Mouse (Mus musculus) C2C12 (cell line): Measurements from ENCODE around the gene 4933428G20Rik. TPM values are rescaled to one million over a fixed set of nuclear protein-coding genes. Genes with fewer than 3 reads are reported as not detected.

Experiments used
- H3K27me3 ChIP-seq: one replicate; pipeline ENCODE4 v1.6.1; 2011; ENCODE audit not compliant: control insufficient read depth, insufficient read depth, insufficient read length
- H3K36me3 ChIP-seq: one replicate; pipeline ENCODE4 v1.6.1; 2011; ENCODE audit not compliant: control insufficient read depth, insufficient read depth
- H3K4me3 ChIP-seq: one replicate; pipeline ENCODE4 v1.5.1; 2011; ENCODE audit warnings: mild to moderate bottlenecking, control low read depth; ENCODE audit not compliant: poor library complexity, insufficient read depth, severe bottlenecking
- H3K79me2 ChIP-seq: one replicate; pipeline ENCODE4 v1.6.1; 2011; ENCODE audit not compliant: control insufficient read depth, insufficient read depth
- H3K79me3 ChIP-seq: one replicate; pipeline ENCODE4 v1.6.1; 2011; ENCODE audit warnings: low read depth, control low read depth
- H3ac ChIP-seq: one replicate; pipeline ENCODE3; 2011; ENCODE audit warnings: low read depth; ENCODE audit not compliant: control insufficient read depth, insufficient read length
- CEBPB ChIP-seq: IDR thresholded peaks from one replicate; pipeline ENCODE4 v1.6.1; 2011; ENCODE audit warnings: low read depth, mild to moderate bottlenecking, control low read depth, moderate library complexity
- CTCF ChIP-seq: IDR thresholded peaks from one replicate; pipeline ENCODE4 v1.5.1; 2011; ENCODE audit not compliant: control insufficient read depth, insufficient read depth, insufficient read length
- FOSL1 ChIP-seq: IDR thresholded peaks from one replicate; pipeline ENCODE4 v1.8.0; 2011; ENCODE audit warnings: mild to moderate bottlenecking, low read length; ENCODE audit not compliant: poor library complexity, insufficient read depth, severe bottlenecking
- MAX ChIP-seq: IDR thresholded peaks from one replicate; pipeline ENCODE4 v1.6.1; 2011; ENCODE audit warnings: mild to moderate bottlenecking, control low read depth
- MYOD1 ChIP-seq: IDR thresholded peaks from one replicate; pipeline ENCODE4 v1.6.1; 2011; ENCODE audit warnings: low read depth; ENCODE audit not compliant: control insufficient read depth, insufficient read length
- MYOG ChIP-seq: IDR thresholded peaks from one replicate; pipeline ENCODE4 v1.6.1; 2011; ENCODE audit not compliant: control insufficient read depth, insufficient read length; ENCODE audit errors: extremely low read depth
- USF1 ChIP-seq: IDR thresholded peaks from one replicate; pipeline ENCODE4 v1.6.1; 2011; ENCODE audit warnings: low read depth, mild to moderate bottlenecking, control low read depth, moderate library complexity
- long read RNA-seq, 2 experiments: library from polyadenylated mRNA; unstranded; transcript quantifications; one replicate each; pipeline ENCODE4 v2.0.0; 2019 to 2020
- polyA plus RNA-seq: library from polyadenylated mRNA; unstranded; fragments of >200 nt; fragmentation: generic; extraction: Trizol; gene quantifications from one replicate; pipeline ENCODE4 v1.2.1, GENCODE M21; 2012; ENCODE audit warnings: missing spikeins

The 4933428G20Rik gene
- 0.34 TPM for polyA plus RNA-seq
- long read RNA-seq, experiment 1, result 0 reads
- long read RNA-seq, experiment 2, result 0 reads

- H3K79me3 ChIP-seq, result no peaks in the 10 kb centered on the region
- no peaks in the 10 kb centered on the region for H3K27me3 ChIP-seq
- H3K4me3 ChIP-seq, result no peak within 1 kb of the TSS
- no peak within 1 kb of the TSS for H3ac ChIP-seq
- peaks cover 15% of the 10 kb centered on the region for H3K36me3 ChIP-seq
- TF ChIP-seq CEBPB (no peak), FOSL1 (no peak), MYOD1 (no peak), MYOG (no peak), MAX (no peak)
- H3K79me2 ChIP-seq, result no peaks in the 10 kb centered on the region
Observed at GRCm38 (mm10) chr11:97499865-97500719, at the start of gene 4933428G20Rik. Gene 4933428G20Rik (minus strand): TSS chr11:97500340.

- H3K79me2 ChIP-seq, result no peaks in the 10 kb centered on the region
- peaks cover 87% of the 10 kb centered on the region for H3K27me3 ChIP-seq
- no peak overlapping the region for H3ac ChIP-seq
- TF ChIP-seq FOSL1, result no peak
- TF ChIP-seq CEBPB, result no peak
- no peak for TF ChIP-seq MYOD1
- TF ChIP-seq CTCF, result no peak
- TF ChIP-seq MAX, result no peak
- no peak for TF ChIP-seq USF1
- TF ChIP-seq MYOG, result no peak
- H3K79me3 ChIP-seq, result no peaks in the 10 kb centered on the region
- no peak overlapping the region for H3K4me3 ChIP-seq
- no peaks in the 10 kb centered on the region for H3K36me3 ChIP-seq
Observed at GRCm38 (mm10) chr11:97548757-97549156, 48.6 kb upstream of the 4933428G20Rik start.

GRCm38 (mm10) chr11:97547957-97548706, 48.0 kb upstream of the 4933428G20Rik start:
- Histone ChIP-seq H3ac (no peak overlapping the region), H3K79me3 (no peaks in the 10 kb centered on the region), H3K36me3 (no peaks in the 10 kb centered on the region), H3K4me3 (no peak overlapping the region), H3K27me3 (peaks cover 93% of the 10 kb centered on the region), H3K79me2 (no peaks in the 10 kb centered on the region)
- TF ChIP-seq MYOG (no peak), FOSL1 (no peak), USF1 (no peak), CTCF (no peak), CEBPB (no peak), MAX (no peak)

- no peaks in the 10 kb centered on the region for H3K79me3 ChIP-seq
- TF ChIP-seq MYOD1, result no peak
- no peak for TF ChIP-seq CEBPB
- no peak for TF ChIP-seq MYOG
- TF ChIP-seq CTCF, result no peak
- no peak for TF ChIP-seq USF1
- TF ChIP-seq FOSL1, result no peak
- no peak for TF ChIP-seq MAX
- no peak overlapping the region for H3ac ChIP-seq
- no peaks in the 10 kb centered on the region for H3K79me2 ChIP-seq
- no peak overlapping the region for H3K4me3 ChIP-seq
- peaks cover 100% of the 10 kb centered on the region for H3K27me3 ChIP-seq
- no peaks in the 10 kb centered on the region for H3K36me3 ChIP-seq
Observed at GRCm38 (mm10) chr11:97546804-97547411, 46.8 kb upstream of the 4933428G20Rik start.

GRCm38 (mm10) chr11:97545808-97546560, 45.8 kb upstream of the 4933428G20Rik start:
- H3ac ChIP-seq, result no peak overlapping the region
- H3K79me3 ChIP-seq, result no peaks in the 10 kb centered on the region
- H3K4me3 ChIP-seq, result no peak overlapping the region
- TF ChIP-seq CEBPB, result no peak
- TF ChIP-seq MYOD1, result no peak
- peaks cover 98% of the 10 kb centered on the region for H3K27me3 ChIP-seq
- no peaks in the 10 kb centered on the region for H3K36me3 ChIP-seq
- no peaks in the 10 kb centered on the region for H3K79me2 ChIP-seq
